Mouse (Mus musculus) layer of hippocampus, adult 11-12 months (tissue): ENCODE data around the gene Pim2.
"Not testable (repeated sequence)": the region's sequence is repeated elsewhere in the genome, so short reads cannot be mapped to it uniquely, and the experiment has no call there.

Source experiments
- DNase-seq: peaks from one replicate; pipeline ENCODE4 v3.0.0; 2022; ENCODE audit warnings: low spot score

Pim2 gene

GRCm38 (mm10) chrX:7907735-7908134 is 29.7 kb downstream of the Pim2 start, which contains the start of gene Gm10491:
Gene Gm10491 (minus strand): TSS chrX:7907835.
- DNase-seq = no peak

- DNase-seq = not testable (repeated sequence)
Observed at GRCm38 (mm10) chrX:7909242-7909641, 31.2 kb downstream of the Pim2 start, which contains the start of gene Gm10490. Gene Gm10490 (plus strand): TSS chrX:7909542.

- no peak for DNase-seq
Observed at GRCm38 (mm10) chrX:7910473-7910872, 32.4 kb downstream of the Pim2 start.

GRCm38 (mm10) chrX:7915669-7916068 is 37.6 kb downstream of the Pim2 start:
- not testable (repeated sequence) for DNase-seq

- DNase-seq = not testable (repeated sequence)
Observed at GRCm38 (mm10) chrX:7917960-7918359, 39.9 kb downstream of the Pim2 start.

GRCm38 (mm10) chrX:7919601-7920383 is 41.7 kb downstream of the Pim2 start, which contains the start of gene Pcsk1n:
Gene Pcsk1n (plus strand): TSS chrX:7919822.
- DNase-seq = peak; percentile 41

- DNase-seq = no peak
Observed at GRCm38 (mm10) chrX:7922032-7922431, 44.0 kb downstream of the Pim2 start.

- DNase-seq = no peak
Observed at GRCm38 (mm10) chrX:7926266-7926665, 48.2 kb downstream of the Pim2 start.

GRCm38 (mm10) chrX:7927116-7927515 is 49.1 kb downstream of the Pim2 start:
- DNase-seq = no peak

GRCm38 (mm10) chrX:7928270-7928790 is 50.3 kb downstream of the Pim2 start, which contains the start of gene Eras:
Gene Eras (minus strand): TSS chrX:7928607.
- DNase-seq = no peak
